Mouse (Mus musculus): Measurements from ENCODE around the gene Map3k1. TPM values are rescaled to one million over a fixed set of nuclear protein-coding genes. Genes with fewer than 3 reads are reported as not detected.

The Map3k1 gene
- total and polyA plus RNA-seq, 2 experiments from 2014 or later = 9.7 TPM

- WGBS = 31% methylated on average over 6 of the region's 6 CpGs
- no peak overlapping the region for H3K9ac ChIP-seq (replicated peaks; ENCODE audit: low read depth, low read length)
- H3K36me3 ChIP-seq (replicated peaks; ENCODE audit: control insufficient read depth, insufficient read depth, low read length) = peaks cover 33% of the 10 kb centered on the region
- H3K4me1 ChIP-seq (ENCODE audit: control insufficient read depth, insufficient read depth) = peaks cover 28% of the 10 kb centered on the region
- no peak for ATAC-seq (ENCODE audit: insufficient read depth, low read depth)
- H3K4me2 ChIP-seq (ENCODE audit: low read depth, low read length) = no peak overlapping the region
- no peaks in the 10 kb centered on the region for H3K9me3 ChIP-seq (replicated peaks; ENCODE audit: control insufficient read depth, low read length)
- DNase-seq (ENCODE audit: low spot score) = no peak
- TF ChIP-seq CTCF (IDR thresholded peaks at IDR 0.05; ENCODE audit: low read depth) (no peak), EP300 (IDR thresholded peaks at IDR 0.05; ENCODE audit: low read depth) (no peak)
- no peaks in the 10 kb centered on the region for H3K27me3 ChIP-seq (ENCODE audit: control insufficient read depth, insufficient read depth, low read length)
- no peak overlapping the region for H3K4me3 ChIP-seq (ENCODE audit: low read depth, low read length)
- H3K27ac ChIP-seq (ENCODE audit: low read depth) = peak overlapping the region; percentile 19; the same call in 1 of the 2 replicates
Measured at GRCm38 (mm10) chr13:111778606-111779005, 30.2 kb downstream of the Map3k1 start.

GRCm38 (mm10) chr13:111777865-111778264 lies 30.9 kb downstream of the Map3k1 start:
- peaks cover 39% of the 10 kb centered on the region for H3K36me3 ChIP-seq (replicated peaks; ENCODE audit: control insufficient read depth, insufficient read depth, low read length)
- H3K4me1 ChIP-seq (ENCODE audit: control insufficient read depth, insufficient read depth) = peaks cover 25% of the 10 kb centered on the region
- no peak overlapping the region for H3K4me2 ChIP-seq (ENCODE audit: low read depth, low read length)
- H3K9ac ChIP-seq (replicated peaks; ENCODE audit: low read depth, low read length) = 0 out of 2 replicates have a peak overlapping the region, but pooled peaks have one; percentile 20
- H3K27ac ChIP-seq (ENCODE audit: low read depth) = no peak overlapping the region
- no peak overlapping the region for H3K4me3 ChIP-seq (ENCODE audit: low read depth, low read length)
- DNase-seq (ENCODE audit: low spot score) (no peak), ATAC-seq (ENCODE audit: insufficient read depth, low read depth) (no peak)
- TF ChIP-seq CTCF (IDR thresholded peaks at IDR 0.05; ENCODE audit: low read depth) (no peak), EP300 (IDR thresholded peaks at IDR 0.05; ENCODE audit: low read depth) (no peak)
- WGBS = 48% methylated on average over 10 of the region's 10 CpGs
- H3K9me3 ChIP-seq (replicated peaks; ENCODE audit: control insufficient read depth, low read length) = no peaks in the 10 kb centered on the region
- H3K27me3 ChIP-seq (ENCODE audit: control insufficient read depth, insufficient read depth, low read length) = no peaks in the 10 kb centered on the region

DNA sequence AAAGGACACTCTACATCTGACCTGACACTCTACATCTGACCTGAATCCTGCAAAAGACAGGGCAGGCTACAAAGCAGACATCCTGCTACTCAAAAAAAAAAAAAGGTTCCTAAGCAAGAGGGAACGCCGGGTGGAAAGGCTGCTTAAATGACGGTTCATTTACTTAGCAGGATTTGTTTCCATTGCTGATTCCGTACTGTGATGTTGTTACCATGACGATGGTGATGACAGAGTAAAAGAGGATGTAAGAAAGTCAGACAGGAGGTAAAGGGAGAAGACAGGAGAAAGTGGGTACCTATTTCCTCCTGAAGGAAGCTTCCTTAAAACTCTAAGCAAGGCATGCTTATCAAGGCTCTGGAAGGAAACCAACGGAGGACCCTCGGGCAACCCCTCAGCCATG lies 31.6 kb downstream of the Map3k1 start:
- Histone ChIP-seq H3K9ac (replicated peaks; ENCODE audit: low read depth, low read length) (no peak overlapping the region), H3K9me3 (replicated peaks; ENCODE audit: control insufficient read depth, low read length) (no peaks in the 10 kb centered on the region), H3K36me3 (replicated peaks; ENCODE audit: control insufficient read depth, insufficient read depth, low read length) (peaks cover 40% of the 10 kb centered on the region), H3K4me2 (ENCODE audit: low read depth, low read length) (no peak overlapping the region), H3K4me1 (ENCODE audit: control insufficient read depth, insufficient read depth) (peaks cover 25% of the 10 kb centered on the region), H3K27me3 (ENCODE audit: control insufficient read depth, insufficient read depth, low read length) (no peaks in the 10 kb centered on the region), H3K27ac (ENCODE audit: low read depth) (no peak overlapping the region), H3K4me3 (ENCODE audit: low read depth, low read length) (no peak overlapping the region)
- peak; percentile 27 for DNase-seq (ENCODE audit: low spot score)
- no peak for ATAC-seq (ENCODE audit: insufficient read depth, low read depth)
- WGBS = 53% methylated on average over 7 of the region's 7 CpGs
- TF ChIP-seq CTCF (IDR thresholded peaks at IDR 0.05; ENCODE audit: low read depth) = no peak
- no peak for TF ChIP-seq EP300 (IDR thresholded peaks at IDR 0.05; ENCODE audit: low read depth)

GRCm38 (mm10) chr13:111772075-111772474 lies 36.7 kb downstream of the Map3k1 start:
- Histone ChIP-seq H3K9ac (replicated peaks; ENCODE audit: low read depth, low read length) (no peak overlapping the region), H3K27ac (ENCODE audit: low read depth) (no peak overlapping the region), H3K4me2 (ENCODE audit: low read depth, low read length) (no peak overlapping the region), H3K9me3 (replicated peaks; ENCODE audit: control insufficient read depth, low read length) (no peaks in the 10 kb centered on the region), H3K4me1 (ENCODE audit: control insufficient read depth, insufficient read depth) (no peaks in the 10 kb centered on the region), H3K36me3 (replicated peaks; ENCODE audit: control insufficient read depth, insufficient read depth, low read length) (peaks cover 79% of the 10 kb centered on the region), H3K4me3 (ENCODE audit: low read depth, low read length) (no peak overlapping the region), H3K27me3 (ENCODE audit: control insufficient read depth, insufficient read depth, low read length) (no peaks in the 10 kb centered on the region)
- TF ChIP-seq EP300 (IDR thresholded peaks at IDR 0.05; ENCODE audit: low read depth) (no peak), CTCF (IDR thresholded peaks at IDR 0.05; ENCODE audit: low read depth) (no peak)
- WGBS = 91% methylated on average over 8 of the region's 8 CpGs
- DNase-seq (ENCODE audit: low spot score) = no peak
- no peak for ATAC-seq (ENCODE audit: insufficient read depth, low read depth)

- TF ChIP-seq EP300 (IDR thresholded peaks at IDR 0.05; ENCODE audit: low read depth) (no peak), CTCF (IDR thresholded peaks at IDR 0.05; ENCODE audit: low read depth) (peak; percentile 90)
- H3K4me1 ChIP-seq (ENCODE audit: control insufficient read depth, insufficient read depth) = no peaks in the 10 kb centered on the region
- H3K27ac ChIP-seq (ENCODE audit: low read depth) = no peak overlapping the region
- DNase-seq (ENCODE audit: low spot score) = peak; percentile 77
- H3K27me3 ChIP-seq (ENCODE audit: control insufficient read depth, insufficient read depth, low read length) = no peaks in the 10 kb centered on the region
- H3K9ac ChIP-seq (replicated peaks; ENCODE audit: low read depth, low read length) = no peak overlapping the region
- H3K36me3 ChIP-seq (replicated peaks; ENCODE audit: control insufficient read depth, insufficient read depth, low read length) = peaks cover 82% of the 10 kb centered on the region
- H3K4me3 ChIP-seq (ENCODE audit: low read depth, low read length) = no peak overlapping the region
- H3K9me3 ChIP-seq (replicated peaks; ENCODE audit: control insufficient read depth, low read length) = no peaks in the 10 kb centered on the region
- WGBS = 40% methylated on average over 7 of the region's 7 CpGs
- peak; percentile 66 for ATAC-seq (ENCODE audit: insufficient read depth, low read depth)
- H3K4me2 ChIP-seq (ENCODE audit: low read depth, low read length) = no peak overlapping the region
Measured at GRCm38 (mm10) chr13:111771232-111771631, 37.6 kb downstream of the Map3k1 start.

DNA sequence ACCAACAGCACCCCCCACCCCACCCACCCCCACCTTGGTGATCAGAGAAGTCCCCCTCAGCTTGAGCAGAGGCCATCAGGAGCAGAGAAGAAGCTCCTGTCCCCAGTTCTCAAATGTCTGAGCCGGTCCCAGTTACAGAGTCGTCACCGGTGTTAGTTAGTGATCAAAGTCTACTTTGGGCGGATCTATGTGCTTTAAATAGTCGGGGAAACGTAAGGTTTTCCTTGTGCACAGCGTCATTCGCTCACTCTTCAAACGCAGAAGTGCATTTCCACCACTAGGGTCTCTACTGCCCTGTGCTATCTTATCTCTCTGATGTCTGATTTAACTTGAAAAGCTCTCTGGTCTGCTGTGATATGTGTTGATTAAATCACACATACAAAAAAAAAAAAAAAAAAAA lies 38.0 kb downstream of the Map3k1 start:
- Histone ChIP-seq H3K4me3 (ENCODE audit: low read depth, low read length) (no peak overlapping the region), H3K4me2 (ENCODE audit: low read depth, low read length) (no peak overlapping the region), H3K27ac (ENCODE audit: low read depth) (no peak overlapping the region), H3K36me3 (replicated peaks; ENCODE audit: control insufficient read depth, insufficient read depth, low read length) (peaks cover 82% of the 10 kb centered on the region), H3K9ac (replicated peaks; ENCODE audit: low read depth, low read length) (no peak overlapping the region), H3K27me3 (ENCODE audit: control insufficient read depth, insufficient read depth, low read length) (no peaks in the 10 kb centered on the region), H3K4me1 (ENCODE audit: control insufficient read depth, insufficient read depth) (no peaks in the 10 kb centered on the region), H3K9me3 (replicated peaks; ENCODE audit: control insufficient read depth, low read length) (no peaks in the 10 kb centered on the region)
- no peak for TF ChIP-seq EP300 (IDR thresholded peaks at IDR 0.05; ENCODE audit: low read depth)
- no peak for TF ChIP-seq CTCF (IDR thresholded peaks at IDR 0.05; ENCODE audit: low read depth)
- ATAC-seq (ENCODE audit: insufficient read depth, low read depth) (no peak), DNase-seq (ENCODE audit: low spot score) (no peak)
- WGBS = 79% methylated on average over 9 of the region's 9 CpGs

Data from heart, postnatal 0 days (tissue).